Mouse (Mus musculus): ENCODE data around the gene Entpd4b. TPM values are rescaled to one million over a fixed set of nuclear protein-coding genes. Genes with fewer than 3 reads are reported as not detected.
"Not testable (repeated sequence)": the region's sequence is repeated elsewhere in the genome, so short reads cannot be mapped to it uniquely, and the experiment has no call there.

Entpd4b gene
- polyA plus RNA-seq, 1 experiment = 10.2 TPM

- WGBS = no CpG with 5 or more reads among the region's 4 CpGs
- H3K27ac ChIP-seq (ENCODE audit: insufficient read depth, low read length) = not testable (repeated sequence)
These were observed 7.9 kb upstream of the Entpd4b start for GRCm38 (mm10) chr14:69547310-69547709.

GRCm38 (mm10) chr14:69556820-69557219 lies 1.6 kb downstream of the Entpd4b start:
- not testable (repeated sequence) for DNase-seq (ENCODE audit: low read depth in 1 of 2, low spot score in 2 of 2); H3K4me1 ChIP-seq (ENCODE audit: control insufficient read depth, insufficient read depth, insufficient read length); H3K27me3 ChIP-seq (ENCODE audit: control insufficient read depth, insufficient read depth, low read length); H3K27ac ChIP-seq (ENCODE audit: insufficient read depth, low read length); H3K4me3 ChIP-seq (ENCODE audit: extremely low read depth, insufficient read depth, insufficient read length); H3K36me3 ChIP-seq (ENCODE audit: control insufficient read depth, insufficient read depth, low read length)
- WGBS = no CpG with 5 or more reads among the region's 8 CpGs

More at GRCm38 (mm10) chr14:69547310-69547709, 7.9 kb upstream of the Entpd4b start:
- DNase-seq (ENCODE audit: low read depth in 1 of 2, low spot score in 2 of 2); H3K4me3 ChIP-seq (ENCODE audit: extremely low read depth, insufficient read depth, insufficient read length); H3K27me3 ChIP-seq (ENCODE audit: control insufficient read depth, insufficient read depth, low read length); H3K36me3 ChIP-seq (ENCODE audit: control insufficient read depth, insufficient read depth, low read length); H3K4me1 ChIP-seq (ENCODE audit: control insufficient read depth, insufficient read depth, insufficient read length): not testable (repeated sequence)

GRCm38 (mm10) chr14:69557550-69557949 lies 2.3 kb downstream of the Entpd4b start:
- WGBS = no CpG with 5 or more reads among the region's 14 CpGs
- not testable (repeated sequence) for H3K27me3 ChIP-seq (ENCODE audit: control insufficient read depth, insufficient read depth, low read length); DNase-seq (ENCODE audit: low read depth in 1 of 2, low spot score in 2 of 2); H3K27ac ChIP-seq (ENCODE audit: insufficient read depth, low read length); H3K4me1 ChIP-seq (ENCODE audit: control insufficient read depth, insufficient read depth, insufficient read length); H3K4me3 ChIP-seq (ENCODE audit: extremely low read depth, insufficient read depth, insufficient read length); H3K36me3 ChIP-seq (ENCODE audit: control insufficient read depth, insufficient read depth, low read length)

Other genes with a start within 250 kb of the Entpd4b start
- gene Gm16867, start 52.1 kb upstream of the Entpd4b start, polyA plus RNA-seq (2012; rRNA removed) = 130 and 144 TPM in 2 replicates
- 0.04 and 0.05 TPM in 2 replicates for gene Gm27179, start 42.9 kb upstream of the Entpd4b start, polyA plus RNA-seq (2012; rRNA removed)